Mouse (Mus musculus): Measurements from ENCODE around the gene Ttc4.

DNA sequence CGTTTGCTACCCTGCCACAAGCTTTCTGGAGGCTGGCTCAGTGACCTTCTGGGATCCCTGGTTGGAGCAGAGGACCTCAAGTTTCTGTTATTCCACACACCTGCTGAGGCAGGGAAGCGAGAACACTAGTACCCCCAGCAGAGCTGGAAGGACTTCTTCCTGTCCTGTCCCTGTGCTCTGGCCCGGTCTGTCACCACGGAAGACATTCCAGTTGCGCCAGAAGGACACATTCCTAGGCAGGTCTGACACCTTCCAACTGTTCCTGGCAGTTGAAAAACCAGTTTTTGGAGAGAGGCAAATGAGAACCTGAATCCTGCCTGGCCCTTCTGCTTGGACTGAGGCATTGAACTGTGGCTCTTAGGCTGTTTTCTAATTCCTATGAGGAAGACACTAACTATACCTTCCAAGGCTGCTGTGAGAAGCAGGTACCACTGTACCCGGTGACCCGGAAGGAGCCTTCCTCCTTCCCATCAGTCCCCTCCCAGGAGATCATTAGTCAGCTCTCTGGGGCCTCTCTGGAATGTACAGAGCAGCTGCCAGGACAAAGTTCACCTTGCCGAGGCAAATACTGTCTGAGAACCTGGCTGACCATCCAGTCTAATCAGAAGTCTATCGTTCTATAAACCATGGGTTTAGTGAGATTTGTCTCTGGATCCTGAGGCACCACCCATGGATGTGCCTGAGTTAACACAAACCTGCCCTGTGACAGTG is 49.9 kb downstream of the Ttc4 start:
- no peak for TF ChIP-seq POLR2A (IDR thresholded peaks at IDR 0.05; ENCODE audit: extremely low read depth, insufficient read depth, low read length)
- no peak for TF ChIP-seq CTCF (IDR thresholded peaks at IDR 0.05; ENCODE audit: low read depth, low read length)
